ENCODE assay signal across 1 mouse cellular context in genomic region chr10:78010335-78010734, GRCm38 (mm10).
TF ChIP-seq lines count a peak whose summit lies in the region.

No protein-coding gene starts in this region.

TF ChIP-seq in MEL, 35 proteins besides CTCF, POLR2A, EP300 and RAD21 (continued from another document):
- no peak for TF ChIP-seq GATA1 (IDR thresholded peaks at IDR 0.05; ENCODE audit: low read depth, low read length)
- no peak; the same call in 1 of the 2 replicates for TF ChIP-seq SMC3 (IDR thresholded peaks at IDR 0.05; ENCODE audit: low read depth, low read length)
- no peak for TF ChIP-seq TCF12 (IDR thresholded peaks at IDR 0.05; ENCODE audit: low read depth, low read length)
- no peak for TF ChIP-seq MEF2A (IDR thresholded peaks at IDR 0.05; ENCODE audit: extremely low read depth, insufficient replicate concordance, low read depth, low read length, poor library complexity, severe bottlenecking)
- TF ChIP-seq MAZ (IDR thresholded peaks at IDR 0.05; ENCODE audit: low read depth, low read length) = no peak
- peak; percentile 54; the same call in 1 of the 2 replicates for TF ChIP-seq MXI1 (IDR thresholded peaks at IDR 0.05; ENCODE audit: low read depth, low read length)
- no peak for TF ChIP-seq ELF1 (IDR thresholded peaks at IDR 0.05; ENCODE audit: low read depth, low read length)
- no peak for TF ChIP-seq RCOR1 (IDR thresholded peaks at IDR 0.05; ENCODE audit: low read depth, low read length)
- no peak for TF ChIP-seq ZNF384 (IDR thresholded peaks at IDR 0.05; ENCODE audit: low read depth, low read length)
- TF ChIP-seq SIN3A (IDR thresholded peaks at IDR 0.05; ENCODE audit: low read length) = no peak; the same call in 1 of the 2 replicates
- TF ChIP-seq TBP (IDR thresholded peaks at IDR 0.05; ENCODE audit: low read depth, low read length) = peak; percentile 87
- TF ChIP-seq USF2 (IDR thresholded peaks at IDR 0.05; ENCODE audit: borderline replicate concordance in 1 of 2, insufficient read depth in 1 of 2, low read depth in 1 of 2, low read length in 2 of 2) = no peak
